Mouse (Mus musculus) hindbrain, embryonic 10.5 days (tissue): ENCODE results near the gene Arhgap15. TPM values are rescaled to one million over a fixed set of nuclear protein-coding genes. Genes with fewer than 3 reads are reported as not detected.

Source experiments
- DNase-seq: peaks from one replicate; pipeline ENCODE4 v3.0.0-alpha.2; 2017; ENCODE audit warnings: low spot score
- H3K27ac ChIP-seq: fragments of 300-500 bp; sonication (generic); 2 replicates; pipeline ENCODE4 v1.5.1; 2016; ENCODE audit warnings: mild to moderate bottlenecking, moderate library complexity
- H3K27me3 ChIP-seq: fragments of 300-500 bp; sonication (generic); 2 replicates; pipeline ENCODE4 v1.6.1; 2016; ENCODE audit warnings: mild to moderate bottlenecking; ENCODE audit not compliant: poor library complexity, insufficient read depth, severe bottlenecking
- H3K36me3 ChIP-seq: fragments of 300-500 bp; sonication (generic); 2 replicates; pipeline ENCODE4 v1.6.1; 2016; ENCODE audit warnings: mild to moderate bottlenecking, moderate library complexity
- H3K4me1 ChIP-seq: fragments of 300-500 bp; sonication (generic); replicated peaks from 2 replicates; pipeline ENCODE4 v1.6.1; 2016; ENCODE audit warnings: mild to moderate bottlenecking
- H3K4me3 ChIP-seq: fragments of 300-500 bp; sonication (generic); 2 replicates; pipeline ENCODE4 v1.5.1; 2016; ENCODE audit warnings: mild to moderate bottlenecking, moderate library complexity
- H3K9me3 ChIP-seq: fragments of 300-500 bp; sonication (generic); 2 replicates; pipeline ENCODE4 v1.6.1; 2016; ENCODE audit warnings: mild to moderate bottlenecking, moderate library complexity
- WGBS: fragments of 180-500 bp; shearing (Covaris S2); methylation state at CpG from one replicate; pipeline ENCODE4 v1.1.7; 2016; 5-methylcytosine and 5-hydroxymethylcytosine counted together
- polyA plus RNA-seq: library from polyadenylated mRNA; unstranded; fragments of >200 nt; fragmentation: Nextera tagmentation; extraction: Ambion mirVana; gene quantifications from 2 replicates; pipeline ENCODE4 v1.2.1, GENCODE M21; 2016

Gene Arhgap15
- polyA plus RNA-seq, 1 experiment from 2014 or later, result 0.72 TPM

DNA sequence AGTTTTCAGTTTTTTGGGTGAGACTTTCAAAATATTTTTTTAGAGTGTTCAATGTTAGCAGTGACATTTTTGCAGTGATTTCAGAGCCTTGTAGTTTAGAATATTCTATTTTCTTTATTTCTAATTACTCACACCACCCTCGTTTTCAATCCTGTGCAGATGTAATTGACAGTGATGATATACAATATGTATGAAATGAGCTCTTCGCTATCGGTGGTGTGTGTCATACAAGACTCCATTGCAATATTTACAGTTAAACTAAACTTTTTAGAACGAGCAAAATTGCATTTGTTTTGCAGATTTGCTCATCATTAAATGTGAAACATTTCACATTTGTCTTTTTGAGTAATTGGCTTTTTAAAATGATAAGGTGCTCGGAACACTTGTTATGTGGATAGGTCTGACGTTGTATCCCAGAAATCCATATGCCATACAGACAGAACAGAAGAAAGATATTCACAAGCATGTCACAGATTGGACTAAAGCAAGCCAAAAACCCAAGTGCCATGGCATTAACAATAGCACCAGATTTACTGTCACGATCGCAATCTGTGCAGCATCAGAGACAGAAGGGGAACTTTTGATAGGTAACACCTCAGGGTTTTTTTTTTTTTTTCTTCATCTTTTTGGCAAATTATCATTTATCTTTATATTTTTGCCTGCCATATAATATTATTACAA, 280.6 kb downstream of the Arhgap15 start:
- Histone ChIP-seq H3K27me3 (no peaks in the 10 kb centered on the region), H3K4me3 (no peak overlapping the region), H3K36me3 (no peaks in the 10 kb centered on the region), H3K4me1 (no peaks in the 10 kb centered on the region), H3K9me3 (no peaks in the 10 kb centered on the region), H3K27ac (no peak overlapping the region)
- 90% methylated on average over 8 of the region's 8 CpGs for WGBS
- no peak for DNase-seq

DNA sequence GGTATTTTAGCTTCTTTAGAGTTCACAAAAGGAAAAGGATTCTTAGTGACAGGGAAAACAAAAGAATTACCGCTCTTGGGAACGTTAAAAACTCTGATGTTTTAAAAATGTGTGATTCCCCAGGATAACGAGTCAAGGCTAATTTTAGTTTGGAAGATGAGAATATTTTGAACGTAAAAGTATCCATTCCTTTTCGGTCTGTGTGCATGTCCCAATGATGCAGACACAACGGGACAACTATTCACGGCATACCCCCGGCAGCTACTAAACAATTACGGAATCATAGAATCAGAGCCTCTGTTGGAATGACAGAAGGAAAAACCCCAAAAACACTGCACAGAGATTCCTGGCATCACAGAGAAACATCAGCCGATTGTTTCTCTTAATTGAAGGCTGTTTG, 281.2 kb downstream of the Arhgap15 start:
- Histone ChIP-seq H3K4me3 (no peak overlapping the region), H3K36me3 (no peaks in the 10 kb centered on the region), H3K4me1 (no peaks in the 10 kb centered on the region), H3K9me3 (no peaks in the 10 kb centered on the region), H3K27me3 (no peaks in the 10 kb centered on the region), H3K27ac (no peak overlapping the region)
- 88% methylated on average over 10 of the region's 10 CpGs for WGBS
- no peak for DNase-seq

DNA sequence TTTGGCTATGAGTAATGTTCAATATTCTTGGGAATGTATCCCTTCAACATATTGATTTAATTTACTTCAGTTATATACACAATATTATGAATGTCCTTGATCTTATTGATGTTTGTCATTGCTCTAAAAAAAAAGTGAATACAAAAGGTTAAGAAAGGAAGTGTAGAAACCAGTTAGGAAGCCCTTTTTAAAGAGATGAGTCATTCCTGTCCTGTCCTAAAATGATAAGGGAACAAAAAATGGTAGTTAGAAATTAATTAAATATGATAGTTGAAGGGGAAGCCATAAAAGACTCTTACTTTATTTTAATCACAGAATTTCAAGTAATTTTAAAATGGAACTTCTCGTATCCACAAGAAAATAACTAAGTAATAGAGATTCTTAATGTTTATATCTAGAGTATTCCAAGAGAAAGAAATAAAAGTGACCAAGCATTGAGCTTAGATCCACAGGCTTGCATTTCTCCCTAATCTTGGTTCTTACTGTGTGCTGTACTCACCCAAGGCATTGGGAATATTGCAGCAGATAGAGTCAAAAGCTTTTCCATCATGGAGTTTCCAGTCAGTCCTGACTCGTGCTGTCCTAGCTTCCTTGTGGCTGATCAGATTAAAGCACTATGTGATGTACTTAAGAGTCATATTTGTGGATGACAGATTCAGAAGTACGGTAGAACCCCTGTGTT, 291.0 kb downstream of the Arhgap15 start:
- Histone ChIP-seq H3K9me3 (no peaks in the 10 kb centered on the region), H3K36me3 (no peaks in the 10 kb centered on the region), H3K27ac (no peak overlapping the region), H3K27me3 (no peaks in the 10 kb centered on the region), H3K4me1 (no peaks in the 10 kb centered on the region), H3K4me3 (no peak overlapping the region)
- DNase-seq, result no peak
- 84% methylated on average over 3 of the region's 3 CpGs for WGBS

DNA sequence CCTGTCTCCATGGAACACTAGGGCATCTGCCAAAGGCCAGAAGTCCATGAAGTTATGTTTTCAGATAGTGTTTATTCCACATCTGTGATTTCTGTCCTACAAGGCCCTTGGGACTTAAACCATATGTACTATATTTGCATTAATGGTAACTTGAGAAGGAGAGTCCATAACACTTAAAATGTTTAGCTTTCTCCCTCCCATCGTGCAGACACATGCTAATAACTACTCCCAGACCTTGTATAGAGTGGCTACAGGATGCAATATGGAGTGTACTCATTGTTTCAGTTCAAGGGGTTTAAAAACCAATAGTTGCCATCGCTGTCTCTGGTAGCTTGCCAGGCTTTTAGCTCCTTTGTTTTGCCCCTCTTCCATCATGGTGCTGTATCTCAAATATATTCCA, 295.5 kb downstream of the Arhgap15 start:
- WGBS, result 70% methylated on average over 2 of the region's 2 CpGs
- no peak for DNase-seq
- H3K27ac ChIP-seq, result no peak overlapping the region
- H3K36me3 ChIP-seq, result no peaks in the 10 kb centered on the region
- no peaks in the 10 kb centered on the region for H3K9me3 ChIP-seq
- H3K4me1 ChIP-seq, result no peaks in the 10 kb centered on the region
- H3K27me3 ChIP-seq, result no peaks in the 10 kb centered on the region
- no peak overlapping the region for H3K4me3 ChIP-seq

DNA sequence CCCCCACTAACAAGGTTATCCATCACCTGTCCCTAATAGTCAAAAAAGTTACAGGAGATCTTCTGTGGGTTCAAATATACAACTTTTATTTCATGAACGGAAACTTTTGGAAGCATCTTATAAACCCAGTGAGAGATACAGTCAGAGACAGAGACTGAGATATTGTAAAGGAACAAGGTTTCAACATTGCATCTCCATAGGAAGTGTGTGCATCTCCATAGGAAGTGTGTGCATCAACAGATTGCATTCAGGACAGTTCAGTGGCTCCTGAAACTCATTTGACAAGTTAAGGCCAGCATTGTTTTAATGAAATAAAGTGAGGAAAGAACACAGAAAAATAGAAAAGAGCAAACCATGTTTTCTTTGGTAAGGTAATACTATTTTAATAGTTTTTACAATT, 296.0 kb downstream of the Arhgap15 start:
- DNase-seq, result no peak
- no peaks in the 10 kb centered on the region for H3K4me1 ChIP-seq
- H3K27me3 ChIP-seq, result no peaks in the 10 kb centered on the region
- H3K9me3 ChIP-seq, result no peaks in the 10 kb centered on the region
- 92% methylated on average over 1 of the region's 1 CpGs for WGBS
- no peak overlapping the region for H3K27ac ChIP-seq
- H3K36me3 ChIP-seq, result no peaks in the 10 kb centered on the region
- H3K4me3 ChIP-seq, result no peak overlapping the region

DNA sequence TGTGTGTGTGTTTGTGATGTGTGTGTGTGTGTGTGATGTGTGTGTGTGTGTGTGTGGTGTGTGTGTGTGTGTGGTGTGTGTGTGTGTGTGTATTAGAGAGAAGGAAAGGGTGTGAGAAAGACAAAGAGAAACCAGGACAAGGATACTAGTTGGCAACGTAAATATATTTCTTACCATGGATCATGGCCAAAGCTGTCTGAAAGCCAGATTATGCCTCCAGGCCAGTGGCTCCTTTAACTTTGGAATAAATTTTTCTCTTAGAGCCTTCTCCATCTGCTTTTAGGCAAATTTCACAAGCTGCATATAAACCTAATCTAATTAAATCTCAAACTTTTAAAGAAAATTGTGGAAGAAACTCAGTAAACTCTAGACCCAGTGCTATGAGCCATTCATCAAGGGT, 296.6 kb downstream of the Arhgap15 start:
- no peak overlapping the region for H3K27ac ChIP-seq
- H3K36me3 ChIP-seq, result no peaks in the 10 kb centered on the region
- 93% methylated on average over 1 of the region's 1 CpGs for WGBS
- no peak for DNase-seq
- no peaks in the 10 kb centered on the region for H3K9me3 ChIP-seq
- H3K27me3 ChIP-seq, result no peaks in the 10 kb centered on the region
- H3K4me1 ChIP-seq, result no peaks in the 10 kb centered on the region
- H3K4me3 ChIP-seq, result no peak overlapping the region

DNA sequence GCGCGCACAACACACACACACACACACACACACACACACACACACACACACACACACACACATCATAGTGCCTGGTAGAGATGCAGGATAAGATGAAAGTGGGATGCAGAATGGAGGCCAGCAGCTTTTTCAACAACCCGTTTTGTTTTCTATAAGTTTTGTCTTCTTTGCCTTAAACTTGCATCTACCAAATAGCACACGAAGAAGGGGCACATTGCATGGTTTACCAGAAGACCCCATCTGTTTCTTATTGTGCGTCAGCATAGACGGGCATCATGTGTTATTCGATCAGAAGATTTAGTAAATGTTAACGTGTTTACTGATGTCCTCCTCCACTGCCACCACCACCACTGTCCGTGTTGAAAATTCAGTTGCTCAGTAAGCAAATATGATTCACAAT, 311.7 kb downstream of the Arhgap15 start:
- 85% methylated on average over 9 of the region's 9 CpGs for WGBS
- H3K4me3 ChIP-seq, result no peak overlapping the region
- no peak overlapping the region for H3K27ac ChIP-seq
- H3K27me3 ChIP-seq, result no peaks in the 10 kb centered on the region
- no peak for DNase-seq
- H3K9me3 ChIP-seq, result no peaks in the 10 kb centered on the region
- H3K4me1 ChIP-seq, result no peaks in the 10 kb centered on the region
- H3K36me3 ChIP-seq, result no peaks in the 10 kb centered on the region

DNA sequence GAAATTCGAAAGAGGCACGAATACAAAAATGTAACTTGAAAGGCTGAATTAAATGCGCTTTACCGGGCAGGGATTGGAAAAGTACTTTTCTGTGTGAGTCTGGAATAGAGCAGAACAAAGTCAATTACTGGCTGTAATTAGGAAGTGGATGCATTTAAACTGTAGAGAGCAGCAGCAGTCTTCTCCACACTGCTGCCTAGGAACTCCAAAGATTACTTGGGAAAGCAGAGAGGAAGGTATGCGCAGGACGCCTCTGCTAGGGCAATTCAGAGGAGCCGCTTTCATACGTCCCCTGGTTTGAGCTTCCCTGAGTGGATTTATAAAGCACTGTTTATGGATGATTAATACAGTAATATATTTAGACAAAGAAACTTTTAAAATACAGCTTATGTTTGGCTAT, 312.1 kb downstream of the Arhgap15 start:
- 84% methylated on average over 8 of the region's 8 CpGs for WGBS
- no peak overlapping the region for H3K27ac ChIP-seq
- no peak for DNase-seq

DNA sequence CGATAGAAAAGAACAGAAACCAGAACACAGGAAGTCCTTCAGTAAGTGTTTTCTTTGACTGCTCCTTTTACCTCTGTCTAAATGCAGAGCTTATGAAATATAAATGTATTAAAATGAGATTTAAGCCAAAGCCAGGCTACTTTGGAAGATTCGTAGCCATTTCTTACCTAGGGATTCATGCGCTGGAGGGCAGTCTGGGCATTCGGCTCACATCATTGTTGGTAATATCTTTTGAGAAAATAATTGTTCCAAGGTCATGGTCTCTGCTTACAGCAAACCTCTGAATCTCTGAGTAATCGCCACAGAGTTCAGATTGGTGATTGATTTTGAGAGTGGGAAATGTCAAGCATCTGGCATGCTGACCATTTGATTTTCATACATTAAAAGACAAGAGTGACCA, 316.4 kb downstream of the Arhgap15 start:
- H3K27ac ChIP-seq, result no peak overlapping the region
- H3K27me3 ChIP-seq, result no peaks in the 10 kb centered on the region
- no peaks in the 10 kb centered on the region for H3K4me1 ChIP-seq
- no peaks in the 10 kb centered on the region for H3K36me3 ChIP-seq
- H3K4me3 ChIP-seq, result no peak overlapping the region
- DNase-seq, result no peak
- 87% methylated on average over 5 of the region's 5 CpGs for WGBS
- H3K9me3 ChIP-seq, result no peaks in the 10 kb centered on the region

More for the DNA sequence above, 312.1 kb downstream of the Arhgap15 start:
- Histone ChIP-seq H3K4me3 (no peak overlapping the region), H3K36me3 (no peaks in the 10 kb centered on the region), H3K27me3 (no peaks in the 10 kb centered on the region), H3K9me3 (no peaks in the 10 kb centered on the region), H3K4me1 (no peaks in the 10 kb centered on the region)

DNA sequence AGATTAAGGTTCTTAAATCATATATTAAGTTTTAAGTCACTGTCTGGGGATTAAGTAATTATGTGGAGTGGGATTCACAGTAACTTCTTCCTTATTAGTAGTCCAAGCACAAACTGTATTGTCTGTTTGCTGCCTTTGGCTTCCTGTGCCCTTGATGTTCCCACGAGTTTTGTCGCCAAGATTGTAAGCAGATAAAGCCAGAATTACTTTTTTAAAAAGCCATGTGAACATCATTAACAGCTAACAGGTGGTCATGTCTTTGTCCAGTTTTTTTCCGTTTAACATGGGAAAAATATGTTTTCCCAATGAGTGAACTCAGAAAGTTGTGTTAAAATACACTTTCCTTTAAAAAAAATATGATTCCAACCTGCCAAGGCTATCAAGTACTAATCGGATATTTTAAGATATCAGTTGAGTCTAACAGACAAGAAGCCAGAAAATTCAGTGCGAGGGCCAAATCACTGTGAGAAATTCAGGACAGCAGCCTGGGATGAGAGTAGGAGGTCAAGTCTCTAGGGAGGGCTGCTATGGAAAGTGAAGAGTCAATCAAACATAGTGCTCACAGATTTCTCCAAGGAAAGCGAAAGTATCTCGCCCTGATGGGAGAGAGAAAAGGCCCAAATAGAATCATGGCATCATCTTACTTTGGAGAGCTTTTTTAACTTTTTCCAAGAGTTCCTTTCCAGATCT, 319.7 kb downstream of the Arhgap15 start:
- no peak for DNase-seq
- WGBS, result 76% methylated on average over 7 of the region's 7 CpGs

DNA sequence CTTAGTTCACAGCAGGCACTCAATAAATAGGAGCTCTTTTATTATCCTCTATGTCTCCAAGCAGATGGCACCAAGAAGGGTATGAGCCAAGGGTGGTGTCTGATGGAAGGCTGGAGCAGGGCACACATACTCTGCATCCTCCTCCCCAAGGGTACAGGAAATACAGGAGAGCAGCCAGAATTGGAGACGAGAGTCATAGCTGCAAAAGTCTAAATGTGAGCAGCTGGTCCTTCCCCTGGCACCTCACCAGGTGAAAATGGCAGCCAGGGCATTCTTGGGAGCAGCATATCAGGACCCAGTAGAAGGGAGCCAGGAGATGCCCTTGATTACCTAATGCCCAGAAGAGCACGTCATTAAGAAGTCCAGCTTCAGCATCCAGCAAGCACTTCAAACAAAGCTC, 320.3 kb downstream of the Arhgap15 start:
- H3K9me3 ChIP-seq, result no peaks in the 10 kb centered on the region
- 88% methylated on average over 2 of the region's 2 CpGs for WGBS
- H3K27ac ChIP-seq, result no peak overlapping the region
- H3K36me3 ChIP-seq, result no peaks in the 10 kb centered on the region
- H3K4me1 ChIP-seq, result no peaks in the 10 kb centered on the region
- no peaks in the 10 kb centered on the region for H3K27me3 ChIP-seq
- no peak overlapping the region for H3K4me3 ChIP-seq
- DNase-seq, result no peak

More for the DNA sequence above, 319.7 kb downstream of the Arhgap15 start:
- Histone ChIP-seq H3K36me3 (no peaks in the 10 kb centered on the region), H3K4me3 (no peak overlapping the region), H3K9me3 (no peaks in the 10 kb centered on the region), H3K4me1 (no peaks in the 10 kb centered on the region), H3K27me3 (no peaks in the 10 kb centered on the region), H3K27ac (no peak overlapping the region)

DNA sequence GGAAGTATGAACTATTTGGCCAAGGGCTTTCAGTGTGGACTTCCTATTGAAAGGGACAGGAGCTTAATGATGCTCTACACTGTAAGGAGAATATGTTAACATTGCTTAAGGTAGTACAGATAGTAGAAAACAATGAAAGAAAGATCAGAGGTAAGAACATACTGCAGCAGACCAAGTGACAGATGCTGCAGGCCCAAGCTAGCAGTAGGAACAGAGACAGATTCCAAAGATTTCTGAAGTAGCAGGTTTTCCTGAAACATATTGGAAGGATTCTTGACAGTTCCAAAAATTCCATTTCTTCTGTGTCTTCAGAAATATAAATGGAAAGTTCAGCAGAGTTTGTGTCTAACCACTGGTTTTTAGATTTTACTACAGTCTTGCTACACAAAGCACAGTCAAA, 327.9 kb downstream of the Arhgap15 start:
- H3K4me1 ChIP-seq, result no peaks in the 10 kb centered on the region
- H3K4me3 ChIP-seq, result no peak overlapping the region
- no peaks in the 10 kb centered on the region for H3K9me3 ChIP-seq
- no peak for DNase-seq
- no peaks in the 10 kb centered on the region for H3K36me3 ChIP-seq
- H3K27me3 ChIP-seq, result no peaks in the 10 kb centered on the region
- H3K27ac ChIP-seq, result no peak overlapping the region

DNA sequence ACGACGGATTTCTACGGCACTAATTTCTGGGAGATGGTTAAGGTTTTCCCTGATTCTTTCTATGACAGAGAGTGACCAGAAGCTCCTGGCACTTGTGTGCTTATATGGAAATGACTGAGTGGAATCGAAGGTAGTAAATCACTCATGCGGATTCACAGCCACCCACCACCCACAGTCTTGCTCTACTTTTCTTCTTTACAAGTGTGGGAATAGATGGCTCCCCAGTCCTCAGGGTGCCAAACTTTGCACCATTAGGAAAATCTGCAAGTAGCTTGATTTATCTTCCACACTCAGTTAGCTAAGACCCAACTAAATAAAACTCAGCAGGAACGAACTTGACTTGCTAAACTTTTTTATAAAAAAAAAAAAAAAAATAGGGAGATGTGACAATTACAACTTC, 331.9 kb downstream of the Arhgap15 start:
- no peak overlapping the region for H3K4me3 ChIP-seq

More for the DNA sequence above, 331.9 kb downstream of the Arhgap15 start:
- 92% methylated on average over 6 of the region's 6 CpGs for WGBS
- H3K9me3 ChIP-seq, result no peaks in the 10 kb centered on the region
- DNase-seq, result no peak
- H3K36me3 ChIP-seq, result no peaks in the 10 kb centered on the region
- no peak overlapping the region for H3K27ac ChIP-seq
- no peaks in the 10 kb centered on the region for H3K27me3 ChIP-seq
- H3K4me1 ChIP-seq, result no peaks in the 10 kb centered on the region
